Mouse (Mus musculus) cortical plate, adult 2 months (tissue): Measurements from ENCODE around the gene Mad1l1. TPM values are rescaled to one million over a fixed set of nuclear protein-coding genes. Genes with fewer than 3 reads are reported as not detected.

ENCODE experiments used
- H3K27ac ChIP-seq: fragments of 200-500 bp; 2 replicates; pipeline ENCODE4 v1.5.1; 2012; ENCODE audit warnings: low read length, control low read depth, inconsistent platforms; ENCODE audit not compliant: insufficient read depth
- H3K4me1 ChIP-seq: fragments of 200-500 bp; 2 replicates; pipeline ENCODE4 v1.6.1; 2011; ENCODE audit warnings: low read length; ENCODE audit not compliant: control insufficient read depth, insufficient read depth
- H3K4me3 ChIP-seq: fragments of 200-500 bp; 2 replicates; pipeline ENCODE4 v1.5.1; 2011; ENCODE audit warnings: mild to moderate bottlenecking, low read length, control low read depth; ENCODE audit not compliant: insufficient read depth
- CTCF ChIP-seq: fragments of 200-500 bp; IDR thresholded peaks from 2 replicates; pipeline ENCODE4 v1.5.1; 2011; ENCODE audit warnings: mild to moderate bottlenecking, control low read depth, low read length; ENCODE audit not compliant: insufficient read depth; ENCODE audit errors: extremely low read depth
- POLR2A ChIP-seq: fragments of 200-500 bp; IDR thresholded peaks from 2 replicates; pipeline ENCODE4 v1.6.1; 2011; ENCODE audit warnings: mild to moderate bottlenecking, low read length, control low read depth; ENCODE audit not compliant: insufficient read depth; ENCODE audit errors: extremely low read depth
- polyA plus RNA-seq: library from polyadenylated mRNA; depleted of rRNA; stranded (reverse); fragments of >200 nt; gene quantifications from 2 replicates; pipeline ENCODE4 v1.2.3, GENCODE M21; 2012; rRNA removed

Mad1l1 gene
- polyA plus RNA-seq, 1 experiment = 17.1 TPM

GRCm38 (mm10) chr5:139978525-139979276 lies 342.7 kb downstream of the Mad1l1 start:
- Histone ChIP-seq H3K27ac (no peak overlapping the region), H3K4me3 (no peak overlapping the region), H3K4me1 (0 out of 2 replicates have a peak, but pooled peaks cover 1% of the 10 kb centered on the region)
- no peak for TF ChIP-seq CTCF
- no peak for TF ChIP-seq POLR2A

- H3K4me3 ChIP-seq = no peak overlapping the region
- no peak overlapping the region for H3K27ac ChIP-seq
- H3K4me1 ChIP-seq = 0 out of 2 replicates have a peak, but pooled peaks cover 1% of the 10 kb centered on the region
- TF ChIP-seq CTCF (no peak), POLR2A (no peak)
Observed at GRCm38 (mm10) chr5:139977476-139977875, 343.9 kb downstream of the Mad1l1 start.

- H3K4me1 ChIP-seq = 0 out of 2 replicates have a peak, but pooled peaks cover 1% of the 10 kb centered on the region
- H3K4me3 ChIP-seq = no peak overlapping the region
- H3K27ac ChIP-seq = no peak overlapping the region
- no peak for TF ChIP-seq CTCF
- no peak for TF ChIP-seq POLR2A
Observed at GRCm38 (mm10) chr5:139976584-139976983, 344.8 kb downstream of the Mad1l1 start.

GRCm38 (mm10) chr5:139970186-139970631 lies 351.1 kb downstream of the Mad1l1 start:
- no peaks in the 10 kb centered on the region for H3K4me1 ChIP-seq
- TF ChIP-seq CTCF (peak; percentile 29; the same call in 1 of the 2 replicates), POLR2A (no peak)
- H3K4me3 ChIP-seq = no peak overlapping the region
- no peak overlapping the region for H3K27ac ChIP-seq

- Histone ChIP-seq H3K27ac (no peak overlapping the region), H3K4me1 (no peaks in the 10 kb centered on the region), H3K4me3 (no peak overlapping the region)
- no peak for TF ChIP-seq POLR2A
- TF ChIP-seq CTCF = no peak
Observed at GRCm38 (mm10) chr5:139969151-139969948, 352.0 kb downstream of the Mad1l1 start.

GRCm38 (mm10) chr5:139965596-139965995 lies 355.8 kb downstream of the Mad1l1 start:
- TF ChIP-seq CTCF (no peak), POLR2A (no peak)
- no peak overlapping the region for H3K27ac ChIP-seq
- H3K4me1 ChIP-seq = no peaks in the 10 kb centered on the region
- no peak overlapping the region for H3K4me3 ChIP-seq

GRCm38 (mm10) chr5:139964391-139964790 lies 357.0 kb downstream of the Mad1l1 start:
- H3K4me1 ChIP-seq = no peaks in the 10 kb centered on the region
- TF ChIP-seq POLR2A (no peak), CTCF (no peak)

GRCm38 (mm10) chr5:139959741-139960140 lies 361.6 kb downstream of the Mad1l1 start:
- Histone ChIP-seq H3K4me3 (no peak overlapping the region), H3K27ac (no peak overlapping the region)
- no peak for TF ChIP-seq POLR2A
- no peak for TF ChIP-seq CTCF

More at GRCm38 (mm10) chr5:139964391-139964790, 357.0 kb downstream of the Mad1l1 start:
- Histone ChIP-seq H3K27ac (no peak overlapping the region), H3K4me3 (no peak overlapping the region)

More at GRCm38 (mm10) chr5:139959741-139960140, 361.6 kb downstream of the Mad1l1 start:
- H3K4me1 ChIP-seq = no peaks in the 10 kb centered on the region; the same call in 1 of the 2 replicates

Other genes starting within 250 kb of the Mad1l1 start
- 11.2 and 12.2 TPM in 2 replicates for gene Nudt1, start 104 bp upstream of the Mad1l1 start, polyA plus RNA-seq
- 13.5 and 13.8 TPM in 2 replicates for gene Mrm2, start 10.3 kb upstream of the Mad1l1 start, polyA plus RNA-seq
- 8.5 and 8.7 TPM in 2 replicates for gene Snx8, start 67.7 kb upstream of the Mad1l1 start, polyA plus RNA-seq
- 69.9 and 70.9 TPM in 2 replicates for gene Eif3b, start 97.8 kb upstream of the Mad1l1 start, polyA plus RNA-seq
- gene Gm4869, start 124.1 kb upstream of the Mad1l1 start, polyA plus RNA-seq = 0.04 TPM in 2 replicates
- 18.3 and 19.3 TPM in 2 replicates for gene Chst12, start 184.0 kb upstream of the Mad1l1 start, polyA plus RNA-seq
- 0.26 and 1.4 TPM in 2 replicates for gene Grifin, start 243.5 kb upstream of the Mad1l1 start, polyA plus RNA-seq